14 mouse cellular contexts compared by ENCODE assay signal in the genomic region with DNA sequence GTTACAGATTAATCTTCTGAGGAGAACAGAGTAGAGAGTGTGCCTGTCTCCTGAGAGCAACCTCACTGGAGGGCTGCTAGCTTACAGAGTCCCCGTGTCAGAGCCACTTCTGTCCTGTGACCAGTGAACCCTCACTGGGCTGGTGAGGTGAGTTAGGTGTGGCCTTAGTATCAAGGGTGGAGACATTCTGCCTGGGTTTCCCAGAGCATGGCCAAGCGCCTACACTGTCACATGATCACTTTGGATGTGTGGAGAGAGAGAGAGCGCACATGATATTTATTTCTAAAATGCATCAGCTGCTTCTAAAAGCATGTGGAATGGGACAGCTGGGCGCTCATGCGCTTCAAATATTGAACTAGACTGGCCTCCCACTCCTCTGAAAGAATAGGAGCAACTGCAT. TPM values are rescaled to one million over a fixed set of nuclear protein-coding genes. Genes with fewer than 3 reads are reported as not detected.
DNase-seq lines count a peak whose midpoint lies in the region; ATAC-seq and TF ChIP-seq lines count a peak whose summit lies in the region.
"Not testable (repeated sequence)": the region's sequence is repeated elsewhere in the genome, so short reads cannot be mapped to it uniquely, and the experiment has no call there.
"Had no signal": no experiment of that assay in that cellular context is flagged by ENCODE, and none has a peak within 500 bp of the region (broad histone marks: within the 10 kb centered on the region; RNA-seq: fewer than 3 reads in every experiment).

No protein-coding gene starts in this region.

- not testable (repeated sequence) for H3K27me3 ChIP-seq in heart, embryonic 14.5 days (ENCODE audit: control insufficient read depth, insufficient read depth, low read length); intestine, postnatal 0 days (replicated peaks; ENCODE audit: control insufficient read depth, insufficient read depth, low read length); kidney, embryonic 14.5 days (ENCODE audit: control insufficient read depth, insufficient read depth, low read length); small intestine, adult 2 months (ENCODE audit: control insufficient read depth, insufficient read depth, low read length)

- not testable (repeated sequence) for H3K9ac ChIP-seq in heart, embryonic 14.5 days (ENCODE audit: low read length); intestine, postnatal 0 days (ENCODE audit: low read depth, low read length); kidney, embryonic 14.5 days (ENCODE audit: low read depth, low read length)

- H3K4me3 ChIP-seq in heart, embryonic 14.5 days (ENCODE audit: control insufficient read depth in 1 of 2, insufficient read depth in 1 of 2, low read depth in 1 of 2, low read length in 2 of 2); intestine, postnatal 0 days (ENCODE audit: low read depth, low read length); kidney, embryonic 14.5 days (ENCODE audit: low read length); small intestine, adult 2 months (ENCODE audit: low read depth, low read length): not testable (repeated sequence)

- peaks cover 33% of the 10 kb centered on the region for H3K9me3 ChIP-seq in heart, embryonic 14.5 days (ENCODE audit: control insufficient read depth, low read length)
- H3K9me3 ChIP-seq in intestine, postnatal 0 days (ENCODE audit: control insufficient read depth) = peaks cover 17% of the 10 kb centered on the region
- H3K9me3 ChIP-seq in kidney, embryonic 14.5 days (ENCODE audit: control insufficient read depth, low read length) = peaks cover 17% of the 10 kb centered on the region

- DNase-seq in 3T3-L1 (ENCODE audit: low read depth, low spot score) = peak; percentile 24
- DNase-seq in kidney, postnatal 25 days = peak; percentile 21 to 62
- DNase-seq in layer of hippocampus, adult 9-11 months = peak; percentile 32

- 77% methylated on average over 5 of the region's 5 CpGs for WGBS in heart, embryonic 14.5 days
- WGBS in intestine, postnatal 0 days = 76% methylated on average over 5 of the region's 5 CpGs
- 84% methylated on average over 5 of the region's 5 CpGs for WGBS in kidney, embryonic 14.5 days
- 50% methylated on average over 5 of the region's 5 CpGs for WGBS in small intestine, adult 2 months

- TF ChIP-seq CTCF in intestine, postnatal 0 days (IDR thresholded peaks at IDR 0.05; ENCODE audit: low read depth); small intestine, adult 2 months (IDR thresholded peaks at IDR 0.05; ENCODE audit: extremely low read depth, insufficient read length, insufficient replicate concordance, low read depth, low read length): not testable (repeated sequence)

- not testable (repeated sequence) for H3K27ac ChIP-seq in heart, embryonic 14.5 days (replicated peaks in 1 of 2; ENCODE audit: control insufficient read depth in 1 of 2, insufficient read depth in 1 of 2, low read depth in 2 of 2, low read length in 2 of 2); kidney, embryonic 14.5 days (ENCODE audit: low read depth, low read length)
- H3K27ac ChIP-seq in intestine, postnatal 0 days (ENCODE audit: low read depth, low read length) = peak overlapping the region; percentile 15; the same call in 1 of the 2 replicates
- peak overlapping the region; percentile 99 for H3K27ac ChIP-seq in small intestine, adult 2 months (ENCODE audit: insufficient read depth, low read depth, low read length)

- TF ChIP-seq POLR2A in small intestine, adult 2 months (IDR thresholded peaks at IDR 0.05; ENCODE audit: low read depth, low read length) = not testable (repeated sequence)

- H3K4me2 ChIP-seq in heart, embryonic 14.5 days (ENCODE audit: low read length); intestine, postnatal 0 days (replicated peaks; ENCODE audit: low read depth); kidney, embryonic 14.5 days (replicated peaks; ENCODE audit: low read depth, low read length): not testable (repeated sequence)

- not testable (repeated sequence) for H3K36me3 ChIP-seq in heart, embryonic 14.5 days (ENCODE audit: control insufficient read depth, insufficient read depth, low read length); intestine, postnatal 0 days (ENCODE audit: control insufficient read depth, insufficient read depth); kidney, embryonic 14.5 days (ENCODE audit: control insufficient read depth, insufficient read depth, low read length); small intestine, adult 2 months (ENCODE audit: control insufficient read depth, insufficient read depth, low read length)

- ATAC-seq in heart, embryonic 14.5 days (ENCODE audit: insufficient number of reproducible peaks, insufficient read depth, low FRiP score, low read depth) = 0 out of 2 replicates have a peak, but pooled peaks have one; percentile 25
- peak; percentile 81 for ATAC-seq in intestine, postnatal 0 days
- peak; percentile 62; the same call in 1 of the 2 replicates for ATAC-seq in kidney, embryonic 14.5 days (ENCODE audit: low FRiP score, low TSS enrichment)

- not testable (repeated sequence) for H3K4me1 ChIP-seq in heart, embryonic 14.5 days (ENCODE audit: control insufficient read depth in 2 of 2, insufficient read depth in 2 of 2, low read length in 2 of 2); intestine, postnatal 0 days (replicated peaks; ENCODE audit: control insufficient read depth, insufficient read depth, low read length); kidney, embryonic 14.5 days (ENCODE audit: control insufficient read depth, insufficient read depth, low read length); small intestine, adult 2 months (ENCODE audit: control insufficient read depth, insufficient read depth, insufficient read length, low read length)

RNA-seq across cellular contexts. Expression of gene Tcp10c, which starts 46.0 kb away (rescaled TPM):
- not detected in 2 replicates for polyA plus RNA-seq in heart, embryonic 14.5 days (2014; fragmentation: Nextera tagmentation; extraction: Ambion mirVana)
- not detected in 2 replicates for polyA plus RNA-seq in intestine, postnatal 0 days (2015; fragmentation: Nextera tagmentation; extraction: Ambion mirVana)
- not detected in 2 replicates for polyA plus RNA-seq in kidney, embryonic 14.5 days (2014; fragmentation: Nextera tagmentation; extraction: Ambion mirVana)
- polyA plus RNA-seq in small intestine, adult 2 months (2012; rRNA removed) = not detected in 2 replicates
- polyA plus RNA-seq: embryonic facial prominence, embryonic 14.5 days; heart, embryonic 16.5 days; limb, embryonic 12.5 days; liver, embryonic 11.5 days; liver, postnatal 0 days; midbrain, embryonic 11.5 days; midbrain, postnatal 0 days had no signal

Comparison
In these comparisons a context has a peak if more than half of its experiments do, and no peak if none do; other contexts are left out.
1. ATAC-seq: peak in every context shown above with its lines; median percentile 81 in intestine, postnatal 0 days; 62 in kidney, embryonic 14.5 days; 25 in heart, embryonic 14.5 days.